Mouse (Mus musculus): ENCODE results near the gene Serpinb1a. TPM values are rescaled to one million over a fixed set of nuclear protein-coding genes. Genes with fewer than 3 reads are reported as not detected.

Serpinb1a gene
- polyA plus RNA-seq, 1 experiment from 2014 or later = 2.9 TPM

GRCm38 (mm10) chr13:32806820-32807219, 44.2 kb downstream of the Serpinb1a start:
- H3K36me3 ChIP-seq (replicated peaks) = peaks cover 27% of the 10 kb centered on the region
- H3K4me1 ChIP-seq = peaks cover 21% of the 10 kb centered on the region
- no peak overlapping the region for H3K4me2 ChIP-seq
- no peaks in the 10 kb centered on the region for H3K27me3 ChIP-seq (replicated peaks)
- no peak overlapping the region for H3K27ac ChIP-seq
- no peak overlapping the region for H3K9ac ChIP-seq
- ATAC-seq (replicated peaks) = no peak
- H3K9me3 ChIP-seq = no peaks in the 10 kb centered on the region
- 72% methylated on average over 7 of the region's 7 CpGs for WGBS
- no peak overlapping the region for H3K4me3 ChIP-seq

GRCm38 (mm10) chr13:32803701-32804345, 47.2 kb downstream of the Serpinb1a start:
- no peak for ATAC-seq (replicated peaks)

GRCm38 (mm10) chr13:32802259-32803081, 48.5 kb downstream of the Serpinb1a start, which contains the start of gene D930007J09Rik:
D930007J09Rik (minus strand) TSS chr13:32802849.
- peak; percentile 27 for ATAC-seq (replicated peaks)
- peak within 1 kb of the TSS; percentile 62 for H3K4me3 ChIP-seq
- H3K4me2 ChIP-seq = peak within 1 kb of the TSS; percentile 78
- under 1% methylated on average over 95 of the region's 95 CpGs for WGBS
- H3K27ac ChIP-seq = peak within 1 kb of the TSS; percentile 93
- peak within 1 kb of the TSS; percentile 73 for H3K9ac ChIP-seq
- no peaks in the 10 kb centered on the region for H3K27me3 ChIP-seq (replicated peaks)
- peaks cover 27% of the 10 kb centered on the region for H3K4me1 ChIP-seq
- peaks cover 12% of the 10 kb centered on the region; the same call in 1 of the 2 replicates for H3K36me3 ChIP-seq (replicated peaks)
- H3K9me3 ChIP-seq = no peaks in the 10 kb centered on the region

More at GRCm38 (mm10) chr13:32803701-32804345, 47.2 kb downstream of the Serpinb1a start:
- H3K27ac ChIP-seq = no peak overlapping the region
- H3K4me2 ChIP-seq = peak overlapping the region; percentile 78
- H3K9me3 ChIP-seq = no peaks in the 10 kb centered on the region
- WGBS = 63% methylated on average over 4 of the region's 4 CpGs
- H3K4me3 ChIP-seq = peak overlapping the region; percentile 62
- no peaks in the 10 kb centered on the region for H3K27me3 ChIP-seq (replicated peaks)
- peaks cover 20% of the 10 kb centered on the region; the same call in 1 of the 2 replicates for H3K36me3 ChIP-seq (replicated peaks)
- H3K9ac ChIP-seq = peak overlapping the region; percentile 73
- H3K4me1 ChIP-seq = peaks cover 27% of the 10 kb centered on the region

- H3K27ac ChIP-seq = peak within 1 kb of the TSS; percentile 93
- H3K27me3 ChIP-seq (replicated peaks) = no peaks in the 10 kb centered on the region
- H3K9ac ChIP-seq = peak within 1 kb of the TSS; percentile 73
- H3K4me2 ChIP-seq = peak within 1 kb of the TSS; percentile 78
- ATAC-seq (replicated peaks) = peak; percentile 99
- WGBS = under 1% methylated on average over 51 of the region's 51 CpGs
- peaks cover 27% of the 10 kb centered on the region for H3K4me1 ChIP-seq
- peak within 1 kb of the TSS; percentile 62 for H3K4me3 ChIP-seq
- H3K36me3 ChIP-seq (replicated peaks) = peaks cover 8% of the 10 kb centered on the region; the same call in 1 of the 2 replicates
- H3K9me3 ChIP-seq = no peaks in the 10 kb centered on the region
These were observed 49.2 kb downstream of the Serpinb1a start, which contains the start of gene Wrnip1 for GRCm38 (mm10) chr13:32801693-32802221. Wrnip1 (plus strand) TSS chr13:32802038.

GRCm38 (mm10) chr13:32800859-32801258, 50.1 kb downstream of the Serpinb1a start:
- no peak for ATAC-seq (replicated peaks)
- Histone ChIP-seq H3K4me1 (peaks cover 27% of the 10 kb centered on the region), H3K9me3 (no peaks in the 10 kb centered on the region), H3K36me3 (replicated peaks) (no peaks in the 10 kb centered on the region), H3K9ac (peak overlapping the region; percentile 49; the same call in 1 of the 2 replicates), H3K4me2 (peak overlapping the region; percentile 60), H3K27ac (no peak overlapping the region), H3K4me3 (peak overlapping the region; percentile 62; the same call in 1 of the 2 replicates), H3K27me3 (replicated peaks) (no peaks in the 10 kb centered on the region)

- Histone ChIP-seq H3K36me3 (replicated peaks) (no peaks in the 10 kb centered on the region), H3K9ac (no peak overlapping the region), H3K4me3 (no peak overlapping the region), H3K4me1 (peaks cover 16% of the 10 kb centered on the region), H3K27ac (no peak overlapping the region), H3K9me3 (no peaks in the 10 kb centered on the region), H3K27me3 (replicated peaks) (no peaks in the 10 kb centered on the region), H3K4me2 (no peak overlapping the region)
- no peak for ATAC-seq (replicated peaks)
- WGBS = 85% methylated on average over 2 of the region's 2 CpGs
These were observed 51.9 kb downstream of the Serpinb1a start for GRCm38 (mm10) chr13:32799131-32799530.

- WGBS = 94% methylated on average over 1 of the region's 1 CpGs
- ATAC-seq (replicated peaks) = no peak
- Histone ChIP-seq H3K4me3 (no peak overlapping the region), H3K36me3 (replicated peaks) (no peaks in the 10 kb centered on the region), H3K27me3 (replicated peaks) (no peaks in the 10 kb centered on the region), H3K9ac (no peak overlapping the region), H3K4me1 (peaks cover 6% of the 10 kb centered on the region), H3K4me2 (no peak overlapping the region), H3K27ac (no peak overlapping the region), H3K9me3 (no peaks in the 10 kb centered on the region)
These were observed 53.9 kb downstream of the Serpinb1a start for GRCm38 (mm10) chr13:32797085-32797484.

GRCm38 (mm10) chr13:32795166-32795565, 55.8 kb downstream of the Serpinb1a start:
- Histone ChIP-seq H3K4me3 (no peak overlapping the region), H3K36me3 (replicated peaks) (no peaks in the 10 kb centered on the region), H3K27me3 (replicated peaks) (no peaks in the 10 kb centered on the region), H3K9me3 (no peaks in the 10 kb centered on the region), H3K27ac (no peak overlapping the region), H3K4me1 (no peaks in the 10 kb centered on the region), H3K9ac (no peak overlapping the region), H3K4me2 (no peak overlapping the region)
- ATAC-seq (replicated peaks) = no peak
- WGBS = 84% methylated on average over 5 of the region's 5 CpGs

- H3K4me3 ChIP-seq = no peak overlapping the region
- no peaks in the 10 kb centered on the region for H3K36me3 ChIP-seq (replicated peaks)
- ATAC-seq (replicated peaks) = no peak
- WGBS = 68% methylated on average over 2 of the region's 2 CpGs
- H3K27me3 ChIP-seq (replicated peaks) = no peaks in the 10 kb centered on the region
- H3K9me3 ChIP-seq = no peaks in the 10 kb centered on the region
- H3K4me2 ChIP-seq = no peak overlapping the region
- no peak overlapping the region for H3K27ac ChIP-seq
- H3K4me1 ChIP-seq = no peaks in the 10 kb centered on the region
- no peak overlapping the region for H3K9ac ChIP-seq
These were observed 56.4 kb downstream of the Serpinb1a start for GRCm38 (mm10) chr13:32794619-32795018.

Other genes starting within 250 kb of the Serpinb1a start
- 0.11 and 0.21 TPM in 2 replicates for gene Mylk4, start 67.2 kb downstream of the Serpinb1a start, polyA plus RNA-seq (2015; fragmentation: Nextera tagmentation; extraction: Ambion mirVana)
- 41.5 and 54.9 TPM in 2 replicates for gene Wrnip1, start 49.1 kb downstream of the Serpinb1a start, polyA plus RNA-seq (2015; fragmentation: Nextera tagmentation; extraction: Ambion mirVana)
- gene D930007J09Rik, start 48.3 kb downstream of the Serpinb1a start, polyA plus RNA-seq (2015; fragmentation: Nextera tagmentation; extraction: Ambion mirVana) = not detected in 2 replicates
- not detected in 2 replicates for gene Serpinb1c, start 47.0 kb upstream of the Serpinb1a start, polyA plus RNA-seq (2015; fragmentation: Nextera tagmentation; extraction: Ambion mirVana)
- gene Serpinb6b, start 114.0 kb upstream of the Serpinb1a start, polyA plus RNA-seq (2015; fragmentation: Nextera tagmentation; extraction: Ambion mirVana) = 1.6 and 1.7 TPM in 2 replicates
- 1.6 and 2.1 TPM in 2 replicates for gene Serpinb9, start 152.1 kb upstream of the Serpinb1a start, polyA plus RNA-seq (2015; fragmentation: Nextera tagmentation; extraction: Ambion mirVana)
- 0.23 and 0.36 TPM in 2 replicates for gene Serpinb9b, start 176.2 kb upstream of the Serpinb1a start, polyA plus RNA-seq (2015; fragmentation: Nextera tagmentation; extraction: Ambion mirVana)
- 2.0 and 2.7 TPM in 2 replicates for gene Serpinb1b, start 227.4 kb upstream of the Serpinb1a start, polyA plus RNA-seq (2015; fragmentation: Nextera tagmentation; extraction: Ambion mirVana)

All from midbrain, embryonic 15.5 days (tissue).